Mouse (Mus musculus): Measurements from ENCODE around the gene Lrrc10.
A peak's percentile ranks its signal among the peaks of the same experiment; 100 is the strongest.
"Not testable (repeated sequence)": the region's sequence is repeated elsewhere in the genome, so short reads cannot be mapped to it uniquely, and the experiment has no call there.

Gene Lrrc10

GRCm38 (mm10) chr10:117045175-117046056 lies at the start of gene Lrrc10:
Lrrc10 (plus strand) TSS chr10:117045341.
- no peak for DNase-seq (ENCODE audit: low read depth)

- no peak for DNase-seq (ENCODE audit: low read depth)
Measured at GRCm38 (mm10) chr10:116995584-116996235, 49.4 kb upstream of the Lrrc10 start.

DNA sequence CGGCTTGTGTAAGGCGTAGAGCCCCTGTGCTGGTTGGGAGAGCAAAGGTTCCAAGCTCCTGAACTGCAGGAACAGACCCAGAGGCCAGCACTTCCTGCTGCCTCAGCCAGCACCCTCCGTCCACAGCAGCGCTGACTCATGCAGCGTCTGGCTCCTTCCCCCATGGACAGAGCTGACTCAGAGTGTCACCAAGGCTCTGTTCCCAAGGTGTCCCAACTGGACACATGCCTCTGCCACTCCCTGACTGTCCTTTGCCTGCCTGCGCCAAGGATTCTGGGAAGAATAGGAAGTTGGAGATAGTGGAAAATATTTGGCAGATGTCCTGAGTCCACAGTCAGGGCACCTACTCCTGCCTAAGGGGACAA lies 48.9 kb upstream of the Lrrc10 start:
- DNase-seq (ENCODE audit: low read depth): no peak

GRCm38 (mm10) chr10:116998716-116999455 lies 46.3 kb upstream of the Lrrc10 start:
- no peak for DNase-seq (ENCODE audit: low read depth)

DNA sequence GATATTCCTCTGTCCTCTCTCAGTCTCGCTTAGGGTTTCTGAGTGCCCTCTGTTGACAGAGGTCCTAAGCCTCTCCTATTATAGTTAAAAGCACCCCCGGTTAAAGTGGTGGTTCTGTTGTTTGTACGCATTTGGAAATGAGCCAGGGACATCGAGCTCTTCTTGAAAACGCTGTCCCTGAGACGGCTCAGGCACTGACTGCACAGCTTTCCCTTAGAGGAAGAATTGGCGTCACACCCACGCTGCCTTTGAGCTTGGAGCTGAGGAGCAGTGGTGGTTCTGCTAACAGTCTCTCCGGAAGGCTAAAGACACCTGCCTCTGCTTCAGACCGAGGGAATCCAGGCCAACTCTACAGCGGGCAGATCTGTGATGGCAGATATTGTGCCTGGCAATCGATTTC lies 44.2 kb upstream of the Lrrc10 start:
- DNase-seq (ENCODE audit: low read depth): no peak

DNA sequence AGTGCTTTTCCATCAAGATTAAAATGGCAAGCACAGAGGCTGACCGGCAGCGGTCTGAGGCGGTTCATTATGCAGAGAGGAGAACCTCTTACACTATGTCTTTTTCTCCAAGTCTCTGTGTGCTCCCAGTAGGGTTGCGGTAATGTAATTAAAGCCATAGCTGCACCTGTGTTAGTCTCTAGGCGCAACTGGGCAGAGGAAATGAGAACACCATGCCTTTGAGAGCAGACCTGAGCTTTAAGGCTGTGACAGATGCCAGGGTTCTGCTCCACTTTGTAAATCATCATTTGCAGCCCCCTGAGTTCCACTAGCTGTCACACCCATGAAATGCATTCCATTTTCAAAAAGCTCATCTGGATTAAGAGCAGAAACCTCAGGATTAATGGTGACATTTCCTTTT lies 40.4 kb upstream of the Lrrc10 start:
- DNase-seq (ENCODE audit: low read depth): no peak

GRCm38 (mm10) chr10:117005707-117006464 lies 39.3 kb upstream of the Lrrc10 start:
- DNase-seq (ENCODE audit: low read depth): no peak

- DNase-seq (ENCODE audit: low read depth): no peak
Measured at GRCm38 (mm10) chr10:117009691-117010090, 35.5 kb upstream of the Lrrc10 start.

DNA sequence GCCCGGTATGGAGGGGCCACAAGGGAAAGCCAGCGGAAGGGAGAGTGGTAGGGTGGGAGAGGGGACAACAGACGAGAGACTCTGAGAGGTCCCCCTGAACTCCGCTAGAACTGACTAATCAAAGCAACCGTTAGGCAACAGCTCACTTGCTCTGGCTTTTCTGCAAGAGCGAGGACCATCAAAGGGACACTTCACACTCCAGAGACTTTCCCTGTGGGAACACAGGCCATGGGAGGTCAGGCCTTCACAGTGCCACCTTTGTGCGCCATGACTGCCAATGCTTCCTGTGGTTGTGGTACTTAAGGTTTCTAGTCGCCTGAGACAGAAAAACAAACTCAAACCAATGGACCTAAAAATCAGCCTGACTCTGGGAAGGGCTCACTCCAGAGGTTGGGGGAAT lies 34.1 kb upstream of the Lrrc10 start:
- DNase-seq (ENCODE audit: low read depth): no peak

GRCm38 (mm10) chr10:117013689-117014390 lies 31.3 kb upstream of the Lrrc10 start:
- no peak for DNase-seq (ENCODE audit: low read depth)

DNA sequence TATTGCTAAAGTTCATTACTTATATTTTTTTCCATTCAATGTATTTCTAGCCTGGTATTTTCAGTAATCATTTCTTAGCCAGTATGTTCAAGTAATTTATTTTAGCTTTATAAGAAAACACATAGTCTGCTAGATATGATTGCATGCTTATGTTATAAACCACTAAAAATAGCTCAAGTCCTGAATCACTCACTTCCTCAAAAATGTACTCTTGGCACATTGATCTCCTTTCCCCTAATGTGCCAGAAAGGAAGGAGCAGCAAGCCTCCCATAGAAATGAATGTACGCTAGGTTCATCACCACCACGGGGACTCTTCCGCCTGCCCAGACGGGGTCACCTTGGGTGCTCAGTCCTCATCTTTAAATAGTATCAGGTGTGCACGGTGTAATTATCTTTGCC lies 30.6 kb upstream of the Lrrc10 start:
- DNase-seq (ENCODE audit: low read depth): no peak

DNA sequence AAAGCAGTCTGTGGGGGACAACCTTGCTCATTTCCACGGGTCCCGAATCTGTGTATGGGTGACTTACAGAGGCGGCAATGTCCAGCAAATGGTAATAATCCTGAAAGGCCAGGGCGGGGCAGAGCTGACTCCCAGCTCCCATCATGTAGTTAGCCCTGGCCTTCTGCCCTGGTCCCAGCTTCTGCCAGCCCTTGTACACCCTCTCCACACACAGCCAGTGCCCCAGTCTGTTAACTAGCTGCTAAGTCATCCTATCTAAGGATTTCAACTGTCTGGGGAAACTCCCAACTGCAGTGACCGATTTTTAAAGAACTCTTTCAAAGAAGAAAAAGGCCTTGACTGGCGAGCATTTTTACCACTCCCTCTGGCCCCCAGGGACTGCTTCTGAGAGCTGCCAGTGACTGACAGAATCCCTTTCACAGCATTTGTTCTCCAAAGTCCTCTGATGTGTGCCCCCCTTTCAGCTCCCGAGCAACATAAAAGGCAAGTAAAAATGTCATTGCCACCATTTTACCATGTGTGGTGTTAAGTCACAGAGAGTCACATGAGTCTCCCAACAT lies 26.8 kb upstream of the Lrrc10 start:
- DNase-seq (ENCODE audit: low read depth): no peak

DNA sequence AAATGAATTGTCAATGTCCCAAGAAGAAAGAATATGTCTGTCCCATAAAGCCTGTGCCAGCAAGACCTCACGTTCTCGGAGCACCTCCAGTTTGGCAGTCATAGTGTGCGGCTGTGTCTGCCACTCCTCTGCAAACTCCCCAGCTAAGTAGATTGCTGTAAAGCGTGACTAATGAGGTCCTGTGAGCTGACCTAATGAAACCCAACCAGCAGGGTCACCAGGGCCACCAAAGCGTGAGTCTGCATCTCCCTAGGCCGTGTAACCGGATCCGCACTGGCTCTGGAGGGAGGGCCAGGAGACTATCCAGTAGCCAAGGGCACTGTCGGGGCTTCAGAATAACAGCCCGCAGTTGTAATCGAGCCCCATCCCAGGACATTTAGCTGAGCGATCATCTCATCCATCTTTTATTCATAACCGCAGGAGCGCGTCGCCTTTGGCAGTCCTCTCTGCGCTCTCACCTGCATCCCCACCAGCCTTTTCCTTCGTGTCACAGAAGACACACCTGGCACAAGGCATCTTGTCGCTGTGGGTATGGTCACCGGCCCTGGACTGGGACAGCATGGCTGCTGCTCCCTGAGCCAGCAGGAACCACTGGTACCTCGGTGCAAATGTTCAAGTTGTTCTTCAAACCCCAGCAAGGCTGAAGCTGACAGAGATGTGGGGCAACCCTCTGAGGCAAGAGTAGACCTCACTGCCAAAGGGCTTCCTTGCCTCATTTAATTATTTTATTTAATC lies 24.0 kb upstream of the Lrrc10 start:
- no peak for DNase-seq (ENCODE audit: low read depth)

DNA sequence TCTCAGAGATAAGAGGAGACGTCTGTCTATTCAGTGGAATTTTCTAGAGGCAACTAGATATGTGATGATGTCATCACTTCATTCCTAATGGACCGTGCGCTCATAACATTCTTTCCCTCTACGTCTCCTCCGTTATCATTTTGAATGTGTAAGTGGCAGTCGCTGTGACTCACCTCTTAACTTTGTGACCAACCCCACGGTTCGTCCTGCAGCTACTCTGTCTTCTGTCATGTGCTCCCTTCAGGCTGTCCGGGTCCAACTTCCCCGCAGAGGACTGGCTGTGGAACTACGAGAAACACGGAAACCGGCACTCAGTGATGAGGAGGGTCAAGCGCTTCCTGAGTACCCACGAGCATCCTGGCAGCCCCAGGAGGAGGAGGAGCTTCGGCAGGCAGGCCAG lies 21.4 kb upstream of the Lrrc10 start:
- no peak for DNase-seq (ENCODE audit: low read depth)

DNA sequence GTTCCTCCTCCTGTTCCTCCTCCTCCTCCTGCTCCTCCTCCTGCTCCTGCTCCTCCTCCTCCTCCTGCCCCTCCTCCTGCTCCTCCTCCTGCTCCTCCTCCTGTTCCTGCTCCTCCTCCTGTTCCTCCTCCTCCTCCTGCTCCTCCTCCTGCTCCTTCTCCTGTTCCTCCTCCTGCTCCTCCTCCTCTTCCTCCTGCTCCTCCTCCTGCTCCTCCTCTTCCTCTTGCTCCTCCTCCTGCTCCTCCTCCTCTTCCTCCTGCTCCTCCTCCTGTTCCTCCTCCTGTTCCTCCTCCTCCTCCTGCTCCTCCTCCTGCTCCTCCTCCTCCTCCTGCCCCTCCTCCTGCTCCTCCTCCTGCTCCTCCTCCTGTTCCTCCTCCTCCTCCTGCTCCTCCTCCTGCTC lies 19.4 kb upstream of the Lrrc10 start:
- DNase-seq (ENCODE audit: low read depth): not testable (repeated sequence)

GRCm38 (mm10) chr10:117026176-117026575 lies 19.0 kb upstream of the Lrrc10 start:
- DNase-seq (ENCODE audit: low read depth): no peak

DNA sequence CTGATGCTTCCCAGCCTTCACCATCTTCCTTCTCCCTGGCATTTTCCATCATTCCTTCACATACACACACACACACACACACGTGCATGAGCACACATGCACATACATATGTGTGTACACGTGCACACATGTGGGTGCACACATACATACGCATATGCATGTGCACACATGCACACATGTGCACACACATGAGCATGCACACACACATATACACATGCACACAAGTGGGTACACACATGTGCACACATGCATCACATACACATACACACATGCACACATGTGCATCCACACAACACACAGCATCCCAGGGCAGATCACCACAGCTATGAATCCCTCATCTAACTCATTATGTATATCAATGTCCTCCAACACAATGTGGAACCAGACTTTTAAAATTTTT lies 14.0 kb upstream of the Lrrc10 start:
- DNase-seq (ENCODE audit: low read depth): no peak

- peak; percentile 85 for DNase-seq (ENCODE audit: low read depth)
Measured at GRCm38 (mm10) chr10:117033785-117034184, 11.4 kb upstream of the Lrrc10 start.

DNA sequence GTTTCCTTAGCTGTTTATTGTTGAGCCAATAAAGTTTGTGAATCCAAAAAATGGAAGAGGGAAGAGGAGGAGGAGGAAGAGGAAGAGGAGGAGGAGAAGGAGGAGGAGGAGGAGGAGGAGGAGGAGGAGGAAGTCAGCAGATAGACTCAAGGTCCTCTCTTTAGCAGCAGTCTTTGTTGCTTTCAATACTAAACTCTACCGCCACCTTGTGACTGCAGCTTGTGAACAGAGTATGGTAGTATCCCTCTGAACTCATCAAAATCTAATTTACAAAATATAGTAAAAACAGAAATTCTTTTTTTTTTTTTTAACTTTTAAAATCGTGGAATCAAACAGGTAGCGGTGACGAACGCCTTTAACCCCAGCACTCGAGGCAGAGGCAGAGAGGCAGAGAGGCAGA lies 4.8 kb upstream of the Lrrc10 start:
- peak; percentile 29 for DNase-seq (ENCODE audit: low read depth)

- DNase-seq (ENCODE audit: low read depth): no peak
Measured at GRCm38 (mm10) chr10:117042295-117042694, 2.8 kb upstream of the Lrrc10 start.
